Mouse (Mus musculus) right cerebral cortex, adult 18-20 months (tissue): ENCODE data around the gene Slc2a9.
A peak's percentile ranks its signal among the peaks of the same experiment; 100 is the strongest.

Experiments
- DNase-seq: peaks from one replicate; pipeline ENCODE4 v3.0.0; 2022; ENCODE audit warnings: mixed read lengths

Slc2a9 gene

GRCm38 (mm10) chr5:38466569-38467110 is 36.3 kb downstream of the Slc2a9 start:
- no peak for DNase-seq

- DNase-seq, result no peak
These were observed 41.7 kb downstream of the Slc2a9 start for GRCm38 (mm10) chr5:38461261-38461660.

- no peak for DNase-seq
These were observed 52.0 kb downstream of the Slc2a9 start for GRCm38 (mm10) chr5:38450936-38451335.

- DNase-seq, result no peak
These were observed 53.3 kb downstream of the Slc2a9 start for GRCm38 (mm10) chr5:38449607-38450006.

GRCm38 (mm10) chr5:38448121-38448520 is 54.8 kb downstream of the Slc2a9 start:
- DNase-seq, result no peak

- peak; percentile 49 for DNase-seq
These were observed 56.5 kb downstream of the Slc2a9 start for GRCm38 (mm10) chr5:38446316-38446975.

GRCm38 (mm10) chr5:38441088-38441839 is 61.7 kb downstream of the Slc2a9 start:
- no peak for DNase-seq

GRCm38 (mm10) chr5:38440252-38441005 is 62.5 kb downstream of the Slc2a9 start:
- DNase-seq, result peak; percentile 77

GRCm38 (mm10) chr5:38436681-38437080 is 66.3 kb downstream of the Slc2a9 start:
- DNase-seq, result no peak

GRCm38 (mm10) chr5:38434875-38435274 is 68.1 kb downstream of the Slc2a9 start:
- no peak for DNase-seq

- DNase-seq, result no peak
These were observed 71.7 kb downstream of the Slc2a9 start for GRCm38 (mm10) chr5:38431201-38431600.

GRCm38 (mm10) chr5:38429106-38429505 is 73.8 kb downstream of the Slc2a9 start:
- DNase-seq, result no peak

GRCm38 (mm10) chr5:38427757-38428156 is 75.2 kb downstream of the Slc2a9 start:
- DNase-seq, result peak; percentile 40

- DNase-seq, result no peak
These were observed 77.4 kb downstream of the Slc2a9 start for GRCm38 (mm10) chr5:38425569-38425968.

- DNase-seq, result no peak
These were observed 80.5 kb downstream of the Slc2a9 start for GRCm38 (mm10) chr5:38422426-38422825.

GRCm38 (mm10) chr5:38418799-38419198 is 84.1 kb downstream of the Slc2a9 start:
- no peak for DNase-seq

GRCm38 (mm10) chr5:38403612-38404011 is 99.3 kb downstream of the Slc2a9 start:
- DNase-seq, result no peak

- no peak for DNase-seq
These were observed 100.7 kb downstream of the Slc2a9 start for GRCm38 (mm10) chr5:38402288-38402687.

GRCm38 (mm10) chr5:38388857-38389256 is 114.1 kb downstream of the Slc2a9 start:
- DNase-seq, result no peak

GRCm38 (mm10) chr5:38388420-38388823 is 114.5 kb downstream of the Slc2a9 start:
- DNase-seq, result no peak

GRCm38 (mm10) chr5:38379970-38380369 is 123.0 kb downstream of the Slc2a9 start:
- no peak for DNase-seq

- DNase-seq, result no peak
These were observed 130.6 kb downstream of the Slc2a9 start for GRCm38 (mm10) chr5:38372369-38372768.

GRCm38 (mm10) chr5:38371308-38371707 is 131.6 kb downstream of the Slc2a9 start:
- DNase-seq, result no peak
